Mouse (Mus musculus): ENCODE results near the gene Prkch.

- TF ChIP-seq CTCF (conservative IDR thresholded peaks at IDR 0.05; ENCODE audit: low read length) (no peak), NANOG (IDR thresholded peaks at IDR 0.05; ENCODE audit: borderline replicate concordance, low read length) (no peak), POU5F1 (IDR thresholded peaks at IDR 0.05; ENCODE audit: borderline replicate concordance, low read length) (no peak)
Observed at GRCm38 (mm10) chr12:73694690-73695089, 110.1 kb downstream of the Prkch start.

All from E14TG2a.4 (cell line).